Mouse (Mus musculus) bone marrow, adult 2 months (tissue): ENCODE results near the gene Capn3.

ENCODE experiments used
- CTCF ChIP-seq: fragments of 200-500 bp; IDR thresholded peaks from 2 replicates; pipeline ENCODE4 v1.5.1; 2011; ENCODE audit warnings: low read length, control low read depth; ENCODE audit not compliant: control insufficient read depth, insufficient read depth
- POLR2A ChIP-seq: fragments of 200-500 bp; IDR thresholded peaks from 2 replicates; pipeline ENCODE4 v1.6.1; 2011; ENCODE audit warnings: low read depth, mild to moderate bottlenecking, control low read depth, low read length, borderline replicate concordance; ENCODE audit not compliant: control insufficient read depth

DNA sequence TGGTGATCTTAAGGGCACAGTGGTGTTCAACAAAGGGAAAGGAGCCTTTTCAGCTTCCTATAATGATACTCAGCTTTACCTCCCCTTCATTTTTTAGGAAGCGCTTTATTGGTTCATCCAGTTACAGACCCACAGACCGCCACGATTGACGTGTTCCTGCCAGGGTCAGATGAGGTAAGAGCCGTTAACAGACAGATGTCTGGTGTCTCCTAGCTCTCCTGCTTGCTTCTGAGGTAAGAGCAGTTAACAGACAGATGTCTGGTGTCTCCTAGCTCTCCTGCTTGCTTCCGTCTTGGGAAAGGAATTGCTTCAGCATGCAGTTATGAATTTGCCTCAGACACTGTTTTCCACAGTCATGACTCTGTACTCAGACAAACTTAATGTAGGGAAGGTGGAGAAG lies 5.1 kb upstream of the Capn3 start:
- no peak for TF ChIP-seq CTCF
- TF ChIP-seq POLR2A = no peak
